9 mouse cellular contexts compared by ENCODE assay signal in genomic region chr12:26067866-26068684, GRCm38 (mm10).
DNase-seq lines count a peak whose midpoint lies in the region; ATAC-seq lines count a peak whose summit lies in the region.
"Had no signal": no experiment of that assay in that cellular context is flagged by ENCODE, and none has a peak within 500 bp of the region (broad histone marks: within the 10 kb centered on the region; RNA-seq: fewer than 3 reads in every experiment).

No protein-coding gene starts in this region.

- no peak for ATAC-seq in embryonic facial prominence, embryonic 12.5 days (ENCODE audit: insufficient number of reproducible peaks, insufficient read depth, low FRiP score, low TSS enrichment)
- ATAC-seq: Patski had no signal

- no peaks in the 10 kb centered on the region for H3K36me3 ChIP-seq in embryonic facial prominence, embryonic 12.5 days
- H3K36me3 ChIP-seq in limb, embryonic 10.5 days: no peaks in the 10 kb centered on the region

- H3K9ac ChIP-seq in embryonic facial prominence, embryonic 12.5 days: peak overlapping the region; percentile 21; the same call in 1 of the 2 replicates

- H3K27me3 ChIP-seq in embryonic facial prominence, embryonic 12.5 days: no peaks in the 10 kb centered on the region
- H3K27me3 ChIP-seq in limb, embryonic 10.5 days (ENCODE audit: low read depth, poor library complexity, severe bottlenecking): peaks cover 31% of the 10 kb centered on the region

- H3K9me3 ChIP-seq in embryonic facial prominence, embryonic 12.5 days: no peaks in the 10 kb centered on the region
- no peaks in the 10 kb centered on the region for H3K9me3 ChIP-seq in limb, embryonic 10.5 days (replicated peaks)

- peak overlapping the region; percentile 22 for H3K4me3 ChIP-seq in embryonic facial prominence, embryonic 12.5 days
- peak overlapping the region; percentile 36 for H3K4me3 ChIP-seq in limb, embryonic 10.5 days

- no peak overlapping the region for H3K27ac ChIP-seq in embryonic facial prominence, embryonic 12.5 days
- H3K27ac ChIP-seq in limb, embryonic 10.5 days: peak overlapping the region; percentile 22; the same call in 1 of the 2 replicates

- DNase-seq in layer of hippocampus, adult 9-11 months: peak; percentile 34
- DNase-seq in layer of hippocampus, postnatal 25 days (ENCODE audit: extremely low spot score in 1 of 2, low spot score in 1 of 2): no peak
- DNase-seq in heart, postnatal 36 days: peak; percentile 7
- DNase-seq in limb, embryonic 10.5 days (ENCODE audit: low spot score): peak; percentile 60
- DNase-seq in mesoderm, embryonic 11.5 days (ENCODE audit: low read depth, low spot score): peak; percentile 53
- DNase-seq in spleen, postnatal 4 days (ENCODE audit: low spot score in 2 of 2): peak; percentile 40 to 69
- DNase-seq in right cerebral cortex, postnatal 25 days: no peak

- H3K4me2 ChIP-seq in embryonic facial prominence, embryonic 12.5 days (replicated peaks): peak overlapping the region; percentile 47

- intact Hi-C loops in heart, postnatal 36 days (cut with DNase I): no loop called here

- WGBS in embryonic facial prominence, embryonic 12.5 days: 8% methylated on average over 24 of the region's 24 CpGs
- 7% methylated on average over 24 of the region's 24 CpGs for WGBS in limb, embryonic 10.5 days

- H3K4me1 ChIP-seq in embryonic facial prominence, embryonic 12.5 days: peaks cover 10% of the 10 kb centered on the region
- peaks cover 11% of the 10 kb centered on the region for H3K4me1 ChIP-seq in limb, embryonic 10.5 days

Comparison
In these comparisons a context has a peak if more than half of its experiments do, and no peak if none do; other contexts are left out.
1. DNase-seq: peak in layer of hippocampus, adult 9-11 months (single experiment), heart, postnatal 36 days (2 of 2), limb, embryonic 10.5 days (single experiment), mesoderm, embryonic 11.5 days (single experiment) and spleen, postnatal 4 days (2 of 2); none in layer of hippocampus, postnatal 25 days (0 of 2) and right cerebral cortex, postnatal 25 days (single experiment).